In genomic region chr9:64445981-64446380, GRCm38 (mm10) we compare ENCODE assay signal across 10 mouse cellular contexts.
"Had no signal": no experiment of that assay in that cellular context is flagged by ENCODE, and none has a peak within 500 bp of the region (broad histone marks: within the 10 kb centered on the region; RNA-seq: fewer than 3 reads in every experiment).

No protein-coding gene starts in this region.

- DNase-seq: kidney, adult 2 months; kidney, postnatal 14 days; left cerebral cortex, postnatal 4 days; lung, adult 18-20 months; right cerebral cortex, adult 18-20 months; right cerebral cortex, postnatal 25 days; thymus, postnatal 4 days had no signal

- H3K4me3 ChIP-seq: kidney, embryonic 15.5 days; limb, embryonic 13.5 days had no signal

- H3K9me3 ChIP-seq: kidney, embryonic 15.5 days; limb, embryonic 13.5 days had no signal

- H3K27ac ChIP-seq: kidney, embryonic 15.5 days; limb, embryonic 13.5 days; liver, embryonic 14.5 days had no signal

- H3K4me2 ChIP-seq: kidney, embryonic 15.5 days; limb, embryonic 13.5 days had no signal

- H3K36me3 ChIP-seq: kidney, embryonic 15.5 days; limb, embryonic 13.5 days had no signal

- H3K9ac ChIP-seq: kidney, embryonic 15.5 days; limb, embryonic 13.5 days; liver, embryonic 14.5 days had no signal

- H3K27me3 ChIP-seq: kidney, embryonic 15.5 days; limb, embryonic 13.5 days had no signal
